Mouse (Mus musculus) hindbrain, embryonic 11.5 days (tissue): ENCODE measurements around the gene Tatdn2. TPM values are rescaled to one million over a fixed set of nuclear protein-coding genes. Genes with fewer than 3 reads are reported as not detected.
"Not testable (repeated sequence)": the region's sequence is repeated elsewhere in the genome, so short reads cannot be mapped to it uniquely, and the experiment has no call there.

Experiments
- ATAC-seq: fragments of 200-750 bp; cut with Nextera tagmentation; 2 replicates; pipeline ENCODE4 v1.8.0; 2017; ENCODE audit warnings: mild to moderate bottlenecking, moderate TSS enrichment, moderate library complexity; ENCODE audit not compliant: low FRiP score
- DNase-seq: peaks from one replicate; pipeline ENCODE4 v3.0.0-alpha.2; 2015; ENCODE audit warnings: low spot score
- H3K27ac ChIP-seq: fragments of 300-500 bp; sonication (generic); 2 replicates; pipeline ENCODE4 v1.5.1; 2014; ENCODE audit warnings: mild to moderate bottlenecking, low read depth, low read length
- H3K27me3 ChIP-seq: fragments of 300-500 bp; sonication (generic); 2 replicates; pipeline ENCODE4 v1.6.1; 2014; ENCODE audit warnings: mild to moderate bottlenecking, low read length, moderate library complexity, mixed read lengths; ENCODE audit not compliant: control insufficient read depth, insufficient read depth
- H3K36me3 ChIP-seq: fragments of 300-500 bp; sonication (generic); 2 replicates; pipeline ENCODE4 v1.6.1; 2014; ENCODE audit warnings: mild to moderate bottlenecking, low read length, moderate library complexity, mixed read lengths; ENCODE audit not compliant: control insufficient read depth, insufficient read depth
- H3K4me1 ChIP-seq: fragments of 300-500 bp; sonication (generic); replicated peaks from 2 replicates; pipeline ENCODE4 v1.6.1; 2014; ENCODE audit warnings: low read length, mixed read lengths; ENCODE audit not compliant: control insufficient read depth, insufficient read depth
- H3K4me2 ChIP-seq: fragments of 300-500 bp; sonication (generic); replicated peaks from 2 replicates; pipeline ENCODE4 v1.6.1; 2014; ENCODE audit warnings: mild to moderate bottlenecking, low read depth, low read length
- H3K4me3 ChIP-seq: fragments of 300-500 bp; sonication (generic); 2 replicates; pipeline ENCODE4 v1.5.1; 2014; ENCODE audit warnings: low read depth, low read length
- H3K9ac ChIP-seq: fragments of 300-500 bp; sonication (generic); 2 replicates; pipeline ENCODE4 v1.6.1; 2014; ENCODE audit warnings: low read depth, low read length
- H3K9me3 ChIP-seq: fragments of 300-500 bp; sonication (generic); 2 replicates; pipeline ENCODE4 v1.6.1; 2016; ENCODE audit warnings: low read length; ENCODE audit not compliant: control insufficient read depth
- WGBS: fragments of 180-500 bp; shearing (Covaris S2); extraction: QIAGEN DNeasy Blood & Tissue Kit; methylation state at CpG from one replicate; pipeline ENCODE4 v1.1.7; 2014; 5-methylcytosine and 5-hydroxymethylcytosine counted together
- polyA plus RNA-seq: library from polyadenylated mRNA; unstranded; fragments of >200 nt; fragmentation: Nextera tagmentation; extraction: Ambion mirVana; gene quantifications from 2 replicates; pipeline ENCODE4 v1.2.1, GENCODE M21; 2014

The Tatdn2 gene
- polyA plus RNA-seq, 1 experiment from 2014 or later = 1.1 TPM

DNA sequence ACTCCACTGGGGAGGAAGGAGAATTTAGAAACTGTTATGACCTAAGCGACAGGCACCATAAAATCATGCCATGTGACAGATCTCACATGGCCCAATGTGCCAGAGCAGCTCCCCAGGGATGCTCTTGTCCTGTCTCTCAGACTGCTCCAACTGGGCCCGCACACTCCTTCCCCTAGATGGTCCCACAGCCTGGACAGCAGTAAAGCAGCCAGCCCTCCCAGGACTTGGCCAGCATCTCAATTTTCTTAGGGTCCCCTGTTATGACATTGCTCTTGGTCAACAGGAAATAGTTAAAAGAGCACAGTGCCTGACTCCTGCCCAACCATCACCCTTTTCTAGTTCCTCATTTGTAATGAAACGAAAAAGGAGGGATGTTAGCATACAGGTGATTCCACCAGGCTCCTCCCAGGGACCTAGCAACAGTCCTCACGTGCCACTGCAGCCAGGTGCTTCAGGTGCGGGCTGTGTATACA is 4.2 kb upstream of the Tatdn2 start:
- no peak overlapping the region for H3K4me2 ChIP-seq
- DNase-seq (no peak), ATAC-seq (no peak)
- H3K9me3 ChIP-seq = no peaks in the 10 kb centered on the region
- no peaks in the 10 kb centered on the region for H3K36me3 ChIP-seq
- WGBS = 81% methylated on average over 5 of the region's 5 CpGs
- H3K27ac ChIP-seq = no peak overlapping the region
- H3K4me1 ChIP-seq = peaks cover 8% of the 10 kb centered on the region
- H3K4me3 ChIP-seq = no peak overlapping the region
- no peaks in the 10 kb centered on the region for H3K27me3 ChIP-seq
- no peak overlapping the region for H3K9ac ChIP-seq

- no peaks in the 10 kb centered on the region for H3K36me3 ChIP-seq
- H3K4me1 ChIP-seq = peaks cover 11% of the 10 kb centered on the region
- H3K9me3 ChIP-seq = no peaks in the 10 kb centered on the region
- no peak for ATAC-seq
- no peak overlapping the region for H3K4me3 ChIP-seq
- DNase-seq = no peak
- no peak overlapping the region for H3K27ac ChIP-seq
- H3K4me2 ChIP-seq = no peak overlapping the region
- H3K27me3 ChIP-seq = no peaks in the 10 kb centered on the region
- no peak overlapping the region for H3K9ac ChIP-seq
- WGBS = 94% methylated on average over 5 of the region's 5 CpGs
Measured at GRCm38 (mm10) chr6:113693377-113693776, 3.5 kb upstream of the Tatdn2 start.

DNA sequence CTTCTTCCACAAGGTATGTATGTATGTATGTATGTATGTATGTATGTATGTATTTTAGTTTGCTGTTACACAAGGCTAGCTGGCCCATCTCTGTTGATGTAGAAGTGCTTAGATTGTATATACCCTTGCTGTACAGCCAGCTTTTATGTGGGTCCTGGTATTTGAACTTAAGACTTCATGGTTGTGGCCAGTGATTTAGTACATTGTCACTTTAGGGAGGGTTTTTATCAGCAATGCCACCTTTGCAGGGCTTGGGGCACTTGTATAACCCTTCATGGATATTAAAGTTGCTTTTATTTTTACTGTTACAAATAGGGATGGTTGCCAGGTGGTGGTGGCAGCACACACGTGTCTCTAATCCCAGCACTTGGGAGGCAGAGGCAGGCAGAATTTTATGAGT is 1.6 kb upstream of the Tatdn2 start:
- 70% methylated on average over 1 of the region's 1 CpGs for WGBS
- Histone ChIP-seq H3K4me3 (no peak overlapping the region), H3K4me2 (no peak overlapping the region), H3K36me3 (no peaks in the 10 kb centered on the region), H3K27ac (no peak overlapping the region), H3K27me3 (no peaks in the 10 kb centered on the region), H3K9me3 (no peaks in the 10 kb centered on the region), H3K4me1 (peaks cover 8% of the 10 kb centered on the region), H3K9ac (no peak overlapping the region)
- ATAC-seq = no peak
- DNase-seq = no peak

DNA sequence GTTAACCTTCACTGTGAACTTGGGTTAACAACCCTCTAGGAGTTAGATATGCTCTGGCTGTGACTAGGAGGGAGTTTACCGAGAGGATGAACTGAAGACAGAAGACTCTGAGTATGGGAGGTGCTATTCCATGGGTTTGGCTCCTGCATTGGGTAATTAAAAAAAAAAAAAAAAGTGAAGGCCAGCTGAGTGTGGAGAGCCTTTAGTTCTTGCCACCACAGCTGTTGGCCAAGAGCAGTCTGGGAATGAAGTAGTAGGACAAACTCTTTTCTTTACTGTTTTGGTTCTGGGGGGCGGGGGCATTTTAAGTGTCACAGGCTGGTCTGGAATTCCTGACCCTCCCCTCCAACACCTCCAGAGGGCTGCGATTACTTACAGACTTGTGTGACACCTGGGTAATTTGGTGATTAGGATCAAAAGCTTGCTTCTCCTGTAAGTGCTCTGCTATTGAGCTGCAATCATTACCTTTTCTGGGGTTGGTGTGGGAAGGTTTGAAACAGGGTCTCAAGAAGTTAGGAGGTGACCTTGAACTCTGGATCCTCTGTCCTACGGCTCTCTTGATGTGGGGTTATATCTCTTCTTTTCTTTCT is 989 bp upstream of the Tatdn2 start:
- Histone ChIP-seq H3K27ac (no peak overlapping the region), H3K4me3 (no peak overlapping the region; the same call in 1 of the 2 replicates)
- WGBS = 87% methylated on average over 4 of the region's 4 CpGs

DNA sequence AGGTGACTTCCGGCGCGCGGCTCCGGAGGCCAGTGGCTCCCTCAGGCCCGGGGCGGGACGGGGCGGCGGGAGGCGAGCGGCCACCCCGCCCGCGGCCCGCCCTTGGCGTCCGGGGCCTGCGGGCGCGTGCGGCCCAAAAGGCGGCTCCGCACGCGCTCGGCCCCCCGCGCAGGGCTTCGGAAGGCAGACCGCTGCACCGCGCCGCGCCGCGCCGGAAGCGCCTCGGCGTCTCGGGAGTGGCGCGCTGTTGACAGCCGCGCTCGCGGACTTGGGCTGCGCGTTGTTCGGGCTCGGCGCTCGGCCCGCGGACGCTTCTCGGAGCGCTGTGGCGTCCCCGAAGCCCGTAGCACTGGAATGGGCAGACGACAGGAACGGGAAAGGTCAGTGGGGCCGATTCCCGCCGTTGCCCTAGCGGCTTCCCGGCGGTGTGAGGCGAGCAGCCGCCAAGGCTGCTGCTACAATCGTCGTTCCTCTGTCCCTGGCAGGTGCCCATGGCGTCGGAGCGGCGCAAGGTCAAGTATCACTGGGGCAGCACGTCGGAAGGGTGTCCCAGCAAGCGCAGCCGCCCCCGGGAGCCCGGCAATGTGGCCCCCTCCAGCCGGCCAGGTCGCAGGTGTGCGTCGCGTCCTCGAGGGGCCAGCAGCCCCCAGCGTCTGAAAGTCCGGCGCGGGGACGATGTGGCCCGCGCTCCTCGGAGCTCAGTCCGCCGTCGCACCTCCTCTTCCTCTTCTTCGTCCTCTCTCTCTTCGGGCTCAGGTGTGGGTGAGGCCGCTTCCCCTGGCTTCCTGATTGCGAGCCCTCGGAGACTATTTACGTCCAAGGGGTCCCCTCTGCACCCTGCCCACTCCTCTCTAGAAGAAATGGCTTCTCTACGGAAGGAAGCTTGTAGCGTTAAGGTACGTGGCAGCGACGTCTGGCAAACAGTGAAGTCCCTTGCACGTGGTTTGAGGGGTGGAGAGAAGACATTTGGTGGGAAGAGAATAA is 664 bp downstream of the Tatdn2 start:
- DNase-seq = peak; percentile 36
- ATAC-seq = no peak; the same call in none of the 2 replicates
- peak overlapping the region; percentile 85 for H3K4me3 ChIP-seq
- under 1% methylated on average over 95 of the region's 113 CpGs for WGBS
- no peaks in the 10 kb centered on the region for H3K27me3 ChIP-seq
- H3K9me3 ChIP-seq = no peaks in the 10 kb centered on the region
- H3K36me3 ChIP-seq = no peaks in the 10 kb centered on the region
- peak overlapping the region; percentile 99 for H3K4me2 ChIP-seq
- peak overlapping the region; percentile 82 for H3K9ac ChIP-seq
- H3K27ac ChIP-seq = peak overlapping the region; percentile 81
- peaks cover 4% of the 10 kb centered on the region for H3K4me1 ChIP-seq

More for the DNA sequence above, 989 bp upstream of the Tatdn2 start:
- no peaks in the 10 kb centered on the region for H3K9me3 ChIP-seq
- no peak overlapping the region for H3K9ac ChIP-seq
- peaks cover 4% of the 10 kb centered on the region for H3K4me1 ChIP-seq
- ATAC-seq (no peak), DNase-seq (no peak)
- no peak overlapping the region for H3K4me2 ChIP-seq
- no peaks in the 10 kb centered on the region for H3K36me3 ChIP-seq
- H3K27me3 ChIP-seq = no peaks in the 10 kb centered on the region

DNA sequence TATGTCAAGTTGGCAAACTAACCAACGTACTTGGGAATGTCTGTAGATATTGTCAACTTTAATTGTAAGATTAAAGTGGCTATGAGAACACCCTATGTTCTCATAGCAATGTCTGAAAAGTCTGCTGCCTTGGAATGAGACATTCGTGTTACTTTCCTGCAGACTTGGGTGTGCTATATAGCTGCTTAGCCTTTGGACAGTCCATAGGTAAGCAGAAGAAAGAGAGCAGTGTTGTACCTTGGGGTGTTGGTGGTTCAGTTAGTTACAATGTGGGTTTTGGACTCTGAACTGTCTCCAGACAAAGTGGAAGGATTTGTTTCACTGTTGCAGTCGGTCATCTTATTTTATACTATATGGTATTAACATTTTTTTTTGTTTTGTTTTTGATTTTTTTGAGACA is 15.9 kb downstream of the Tatdn2 start:
- WGBS = 96% methylated on average over 3 of the region's 3 CpGs
- Histone ChIP-seq H3K9me3 (no peaks in the 10 kb centered on the region), H3K27ac (no peak overlapping the region), H3K4me1 (no peaks in the 10 kb centered on the region), H3K27me3 (no peaks in the 10 kb centered on the region), H3K4me3 (no peak overlapping the region), H3K36me3 (peaks cover 10% of the 10 kb centered on the region), H3K9ac (no peak overlapping the region), H3K4me2 (no peak overlapping the region)
- ATAC-seq (no peak), DNase-seq (no peak)

GRCm38 (mm10) chr6:113713389-113713788 is 16.5 kb downstream of the Tatdn2 start:
- H3K9ac ChIP-seq, DNase-seq, H3K36me3 ChIP-seq, ATAC-seq, H3K4me2 ChIP-seq, H3K27ac ChIP-seq, H3K4me1 ChIP-seq, H3K9me3 ChIP-seq, H3K27me3 ChIP-seq, H3K4me3 ChIP-seq: not testable (repeated sequence)
- 96% methylated on average over 5 of the region's 5 CpGs for WGBS

- Histone ChIP-seq H3K27ac (no peak overlapping the region), H3K4me3 (no peak overlapping the region), H3K9me3 (no peaks in the 10 kb centered on the region), H3K36me3 (peaks cover 5% of the 10 kb centered on the region; the same call in 1 of the 2 replicates), H3K9ac (no peak overlapping the region), H3K4me2 (no peak overlapping the region), H3K4me1 (no peaks in the 10 kb centered on the region), H3K27me3 (no peaks in the 10 kb centered on the region)
- DNase-seq = no peak
- WGBS = 89% methylated on average over 2 of the region's 2 CpGs
- ATAC-seq = no peak
Measured at GRCm38 (mm10) chr6:113714276-113714675, 17.4 kb downstream of the Tatdn2 start.
